Mouse (Mus musculus) myocyte (in vitro differentiated cells): ENCODE results near the gene Cyfip1.

Source experiments
- E2F4 ChIP-seq: IDR thresholded peaks from one replicate; pipeline ENCODE4 v1.6.1; 2011; ENCODE audit warnings: mild to moderate bottlenecking, control low read depth, moderate library complexity; ENCODE audit not compliant: insufficient read depth
- MAX ChIP-seq: IDR thresholded peaks from one replicate; pipeline ENCODE4 v1.6.1; 2011; ENCODE audit warnings: low read depth, mild to moderate bottlenecking, control low read depth
- POLR2A ChIP-seq: IDR thresholded peaks from one replicate; pipeline ENCODE4 v1.6.1; 2011; ENCODE audit warnings: low read depth, mild to moderate bottlenecking, control low read depth, moderate library complexity; ENCODE audit not compliant: insufficient read length
- TCF12 ChIP-seq: IDR thresholded peaks from one replicate; pipeline ENCODE4 v1.6.1; 2011; ENCODE audit warnings: mild to moderate bottlenecking, control low read depth; ENCODE audit not compliant: poor library complexity, insufficient read depth, severe bottlenecking

DNA sequence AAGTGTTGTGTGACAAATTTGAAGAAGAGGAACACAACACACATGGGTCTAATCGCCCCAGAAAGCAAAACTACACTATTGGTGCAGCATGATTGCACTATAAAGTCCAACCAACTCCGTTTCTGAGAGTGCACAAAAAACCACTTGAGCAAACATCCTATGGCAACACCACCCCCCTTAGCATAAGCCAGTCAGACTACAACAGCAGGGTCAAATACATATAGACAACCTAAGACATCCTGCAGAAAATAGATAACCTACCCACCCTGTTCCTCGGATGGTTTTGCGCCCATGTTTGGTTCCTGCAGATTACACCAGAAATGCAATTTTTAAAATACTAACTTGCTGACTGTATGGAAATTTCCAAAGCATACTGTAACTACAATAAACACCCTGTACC lies 4.7 kb upstream of the Cyfip1 start:
- TF ChIP-seq E2F4, result no peak
- no peak for TF ChIP-seq POLR2A
- TF ChIP-seq TCF12, result no peak
- TF ChIP-seq MAX, result no peak
